Mouse (Mus musculus) neural tube, embryonic 15.5 days (tissue): ENCODE measurements at regions not wholly inside any gene's neighbourhood (a gene's known extent, or its start where the extent isn't known, plus 50 kb on each side); places are given as distances from the start of the nearest gene placed in this dataset.

Experiments
- ATAC-seq: fragments of 200-750 bp; cut with Nextera tagmentation; 2 replicates; pipeline ENCODE4 v1.8.0; 2017; ENCODE audit warnings: mild to moderate bottlenecking, moderate TSS enrichment, moderate library complexity; ENCODE audit not compliant: low FRiP score
- H3K27ac ChIP-seq: fragments of 300-500 bp; sonication (generic); replicated peaks from 2 replicates; pipeline ENCODE4 v1.5.1; 2015; ENCODE audit warnings: mild to moderate bottlenecking, inconsistent platforms
- H3K27me3 ChIP-seq: fragments of 300-500 bp; sonication (generic); replicated peaks from 2 replicates; pipeline ENCODE4 v1.6.1; 2015; ENCODE audit warnings: inconsistent platforms
- H3K36me3 ChIP-seq: fragments of 300-500 bp; sonication (generic); 2 replicates; pipeline ENCODE4 v1.6.1; 2015; ENCODE audit warnings: inconsistent platforms
- H3K4me1 ChIP-seq: fragments of 300-500 bp; sonication (generic); 2 replicates; pipeline ENCODE4 v1.6.1; 2015; ENCODE audit warnings: inconsistent platforms
- H3K4me2 ChIP-seq: fragments of 300-500 bp; sonication (generic); 2 replicates; pipeline ENCODE4 v1.6.1; 2015; ENCODE audit warnings: inconsistent platforms, mild to moderate bottlenecking, moderate library complexity
- H3K4me3 ChIP-seq: fragments of 300-500 bp; sonication (generic); replicated peaks from 2 replicates; pipeline ENCODE4 v1.5.1; 2015; ENCODE audit warnings: mild to moderate bottlenecking, inconsistent platforms
- H3K9ac ChIP-seq: fragments of 300-500 bp; sonication (generic); replicated peaks from 2 replicates; pipeline ENCODE4 v1.6.1; 2015; ENCODE audit warnings: mild to moderate bottlenecking, inconsistent platforms
- H3K9me3 ChIP-seq: fragments of 300-500 bp; sonication (generic); replicated peaks from 2 replicates; pipeline ENCODE4 v1.6.1; 2016; ENCODE audit warnings: inconsistent platforms
- WGBS: fragments of 180-500 bp; shearing (Covaris S2); methylation state at CpG from one replicate; pipeline ENCODE4 v1.1.7; 2015; ENCODE audit warnings: mixed read lengths; 5-methylcytosine and 5-hydroxymethylcytosine counted together

DNA sequence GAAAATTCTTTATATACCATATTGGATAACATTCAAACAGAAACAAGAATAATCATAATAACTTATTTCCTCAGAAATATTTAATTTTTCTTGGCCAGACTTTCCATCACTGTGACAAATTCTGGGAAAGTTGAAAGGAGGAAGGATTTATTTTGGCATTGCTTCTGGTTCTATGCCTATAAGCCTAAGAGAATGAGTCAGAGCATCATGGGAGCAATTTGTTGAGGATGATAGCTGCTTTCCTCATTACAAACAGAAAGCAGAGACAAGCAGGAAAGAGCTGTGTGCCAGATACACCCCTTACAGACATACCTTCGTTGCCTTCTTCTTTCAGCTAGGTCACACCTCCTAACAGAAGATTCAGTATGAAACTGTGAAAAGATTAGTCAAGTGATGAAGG, 115.3 kb downstream of the Rgs21 start:
- Histone ChIP-seq H3K4me1 (no peaks in the 10 kb centered on the region), H3K27me3 (no peaks in the 10 kb centered on the region), H3K9me3 (no peaks in the 10 kb centered on the region), H3K36me3 (no peaks in the 10 kb centered on the region), H3K4me3 (no peak overlapping the region), H3K9ac (no peak overlapping the region), H3K4me2 (no peak overlapping the region), H3K27ac (no peak overlapping the region)
- no peak for ATAC-seq
- 51% methylated on average over 1 of the region's 1 CpGs for WGBS

DNA sequence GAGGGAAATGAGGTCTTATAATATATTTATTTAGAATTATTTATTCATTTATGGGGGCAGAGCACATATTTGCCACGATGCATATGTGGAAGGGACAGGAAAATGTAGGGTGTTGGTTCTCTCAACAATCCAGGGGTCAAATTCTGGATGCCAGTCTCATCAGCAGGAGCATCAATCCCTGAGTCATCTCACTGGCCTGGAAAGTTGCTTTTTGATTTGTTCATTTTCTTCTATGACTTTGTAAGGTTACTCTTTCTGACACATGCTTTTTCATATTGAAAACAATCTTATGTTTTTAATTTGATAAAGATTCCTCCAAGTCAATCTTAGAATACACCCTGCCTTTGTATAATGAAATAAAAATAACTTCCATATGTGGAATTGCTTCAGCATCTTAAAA, 115.7 kb downstream of the Rgs21 start:
- no peaks in the 10 kb centered on the region for H3K4me1 ChIP-seq
- H3K27me3 ChIP-seq = no peaks in the 10 kb centered on the region
- ATAC-seq = no peak

GRCm38 (mm10) chr1:144436617-144437016, 130.8 kb downstream of the Rgs21 start:
- WGBS = 88% methylated on average over 2 of the region's 2 CpGs
- no peak overlapping the region for H3K4me2 ChIP-seq
- H3K4me3 ChIP-seq = no peak overlapping the region
- no peaks in the 10 kb centered on the region for H3K9me3 ChIP-seq
- ATAC-seq = no peak
- no peaks in the 10 kb centered on the region for H3K36me3 ChIP-seq
- H3K9ac ChIP-seq = no peak overlapping the region
- H3K27me3 ChIP-seq = no peaks in the 10 kb centered on the region
- no peak overlapping the region for H3K27ac ChIP-seq
- no peaks in the 10 kb centered on the region for H3K4me1 ChIP-seq

More for the DNA sequence above, 115.7 kb downstream of the Rgs21 start:
- no peaks in the 10 kb centered on the region for H3K36me3 ChIP-seq
- no peak overlapping the region for H3K9ac ChIP-seq
- H3K4me3 ChIP-seq = no peak overlapping the region
- 71% methylated on average over 1 of the region's 1 CpGs for WGBS
- no peak overlapping the region for H3K4me2 ChIP-seq
- no peaks in the 10 kb centered on the region for H3K9me3 ChIP-seq
- no peak overlapping the region for H3K27ac ChIP-seq

GRCm38 (mm10) chr1:144432816-144433215, 134.7 kb downstream of the Rgs21 start:
- WGBS = 92% methylated on average over 2 of the region's 2 CpGs

GRCm38 (mm10) chr1:144431535-144432276, 135.8 kb downstream of the Rgs21 start:
- no peak for ATAC-seq

More at GRCm38 (mm10) chr1:144432816-144433215, 134.7 kb downstream of the Rgs21 start:
- ATAC-seq = no peak
- no peak overlapping the region for H3K27ac ChIP-seq
- no peak overlapping the region for H3K9ac ChIP-seq
- H3K27me3 ChIP-seq = no peaks in the 10 kb centered on the region
- H3K9me3 ChIP-seq = no peaks in the 10 kb centered on the region
- H3K4me3 ChIP-seq = no peak overlapping the region
- no peak overlapping the region for H3K4me2 ChIP-seq
- H3K36me3 ChIP-seq = no peaks in the 10 kb centered on the region
- no peaks in the 10 kb centered on the region for H3K4me1 ChIP-seq

GRCm38 (mm10) chr1:144421374-144421773, 146.1 kb downstream of the Rgs21 start:
- 36% methylated on average over 2 of the region's 2 CpGs for WGBS
- ATAC-seq = peak; percentile 59; the same call in 1 of the 2 replicates

More at GRCm38 (mm10) chr1:144431535-144432276, 135.8 kb downstream of the Rgs21 start:
- WGBS = 81% methylated on average over 5 of the region's 5 CpGs
- Histone ChIP-seq H3K4me1 (no peaks in the 10 kb centered on the region), H3K27me3 (no peaks in the 10 kb centered on the region), H3K27ac (no peak overlapping the region), H3K9me3 (no peaks in the 10 kb centered on the region), H3K4me3 (no peak overlapping the region), H3K36me3 (no peaks in the 10 kb centered on the region), H3K4me2 (no peak overlapping the region), H3K9ac (no peak overlapping the region)

DNA sequence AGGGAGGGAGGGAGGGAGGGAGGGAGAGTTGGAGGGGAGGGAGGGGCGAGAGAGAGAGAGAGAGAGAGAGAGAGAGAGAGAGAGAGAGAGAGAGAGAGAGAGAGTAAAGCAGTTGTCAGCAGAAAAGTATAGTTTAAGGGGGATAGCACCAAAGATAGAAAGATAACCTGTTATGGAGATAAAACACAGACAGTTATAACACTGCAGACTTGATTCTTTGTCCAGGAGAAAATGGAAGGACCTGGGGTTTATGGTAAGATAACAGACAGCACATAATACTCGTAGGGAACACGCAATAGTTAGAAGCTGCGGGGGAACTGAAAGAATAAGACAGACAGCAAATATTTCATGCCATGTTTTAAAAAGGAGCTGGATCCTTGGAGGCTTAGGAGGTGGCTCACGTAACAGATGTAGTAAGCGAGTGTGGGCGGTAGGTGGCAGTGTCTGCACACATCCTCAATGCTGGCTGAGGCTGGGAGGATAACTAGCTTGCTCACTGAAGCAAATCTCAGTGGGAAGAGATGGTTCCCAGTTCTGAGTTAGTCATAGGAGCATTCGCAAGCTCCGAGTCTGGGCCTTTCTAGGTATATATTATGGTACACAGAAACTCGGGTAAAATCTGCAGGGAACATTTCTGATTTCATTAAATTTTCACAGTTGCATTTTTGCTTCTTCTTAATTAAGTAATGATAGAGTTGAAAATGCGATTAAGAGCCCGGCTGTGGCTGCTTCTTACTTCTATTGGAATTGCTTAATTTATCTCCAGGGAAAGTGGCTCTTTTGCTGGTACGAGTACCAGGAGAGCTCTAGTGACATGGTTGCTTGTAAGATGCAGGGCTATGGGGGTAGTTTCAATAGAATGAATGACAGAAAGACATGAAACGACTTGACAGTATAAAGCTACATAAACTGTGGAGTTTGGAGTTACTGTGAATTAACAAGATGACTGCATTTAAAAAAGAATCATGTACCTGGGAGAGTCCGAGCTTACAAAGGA, 157.6 kb upstream of the Rgs1 start:
- Histone ChIP-seq H3K9ac (no peak overlapping the region), H3K27me3 (no peaks in the 10 kb centered on the region), H3K4me1 (no peaks in the 10 kb centered on the region), H3K4me2 (peak overlapping the region; percentile 22; the same call in 1 of the 2 replicates), H3K36me3 (no peaks in the 10 kb centered on the region), H3K27ac (no peak overlapping the region), H3K9me3 (no peaks in the 10 kb centered on the region), H3K4me3 (no peak overlapping the region)
- ATAC-seq = peak; percentile 93
- WGBS = 19% methylated on average over 14 of the region's 15 CpGs

More at GRCm38 (mm10) chr1:144421374-144421773, 146.1 kb downstream of the Rgs21 start:
- Histone ChIP-seq H3K9ac (no peak overlapping the region), H3K4me2 (no peak overlapping the region), H3K36me3 (no peaks in the 10 kb centered on the region), H3K4me3 (no peak overlapping the region), H3K27ac (no peak overlapping the region), H3K27me3 (no peaks in the 10 kb centered on the region), H3K4me1 (no peaks in the 10 kb centered on the region), H3K9me3 (no peaks in the 10 kb centered on the region)

DNA sequence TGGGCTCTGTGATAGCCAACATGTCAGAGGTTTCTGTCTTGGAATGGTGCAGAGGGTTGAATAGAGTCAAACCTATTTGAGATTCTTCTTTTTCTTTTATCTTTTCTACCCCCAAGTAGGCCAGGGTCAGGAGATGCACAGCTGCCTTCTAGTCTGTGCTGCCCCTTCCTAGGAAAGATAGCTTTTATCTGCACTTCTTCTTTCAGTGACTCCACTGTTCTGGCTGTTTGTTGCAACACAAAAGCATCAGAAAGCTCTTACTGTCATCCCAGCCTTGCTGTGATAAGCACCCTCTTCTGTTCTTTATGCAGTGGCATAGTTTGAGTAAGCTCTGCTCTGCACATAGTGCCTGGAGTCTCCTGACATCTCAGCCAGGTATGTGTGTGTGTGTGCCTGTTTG, 156.7 kb upstream of the Rgs1 start:
- Histone ChIP-seq H3K27ac (no peak overlapping the region), H3K36me3 (no peaks in the 10 kb centered on the region), H3K4me2 (no peak overlapping the region), H3K27me3 (no peaks in the 10 kb centered on the region), H3K4me1 (no peaks in the 10 kb centered on the region), H3K9ac (no peak overlapping the region), H3K4me3 (no peak overlapping the region), H3K9me3 (no peaks in the 10 kb centered on the region)
- ATAC-seq = no peak

GRCm38 (mm10) chr1:144405031-144405430, 156.0 kb upstream of the Rgs1 start:
- no peaks in the 10 kb centered on the region for H3K27me3 ChIP-seq
- H3K27ac ChIP-seq = no peak overlapping the region
- no peaks in the 10 kb centered on the region for H3K9me3 ChIP-seq
- H3K4me3 ChIP-seq = no peak overlapping the region
- H3K9ac ChIP-seq = no peak overlapping the region
- WGBS = 81% methylated on average over 3 of the region's 3 CpGs
- no peaks in the 10 kb centered on the region for H3K36me3 ChIP-seq
- ATAC-seq = no peak
- no peaks in the 10 kb centered on the region for H3K4me1 ChIP-seq
- H3K4me2 ChIP-seq = no peak overlapping the region

GRCm38 (mm10) chr1:144379991-144380594, 131.1 kb upstream of the Rgs1 start:
- no peaks in the 10 kb centered on the region for H3K9me3 ChIP-seq
- H3K4me2 ChIP-seq = no peak overlapping the region
- no peaks in the 10 kb centered on the region for H3K27me3 ChIP-seq
- H3K9ac ChIP-seq = no peak overlapping the region
- H3K4me1 ChIP-seq = no peaks in the 10 kb centered on the region
- no peaks in the 10 kb centered on the region for H3K36me3 ChIP-seq
- no peak overlapping the region for H3K4me3 ChIP-seq
- 48% methylated on average over 3 of the region's 3 CpGs for WGBS
- ATAC-seq = no peak
- H3K27ac ChIP-seq = no peak overlapping the region

- Histone ChIP-seq H3K4me3 (no peak overlapping the region), H3K4me2 (no peak overlapping the region), H3K36me3 (no peaks in the 10 kb centered on the region), H3K9me3 (no peaks in the 10 kb centered on the region), H3K4me1 (no peaks in the 10 kb centered on the region), H3K9ac (no peak overlapping the region), H3K27ac (no peak overlapping the region), H3K27me3 (no peaks in the 10 kb centered on the region)
- ATAC-seq = no peak
Observed at GRCm38 (mm10) chr1:144374121-144374520, 125.1 kb upstream of the Rgs1 start.
